Mouse (Mus musculus): ENCODE measurements around the gene Arhgap31.

The Arhgap31 gene

DNA sequence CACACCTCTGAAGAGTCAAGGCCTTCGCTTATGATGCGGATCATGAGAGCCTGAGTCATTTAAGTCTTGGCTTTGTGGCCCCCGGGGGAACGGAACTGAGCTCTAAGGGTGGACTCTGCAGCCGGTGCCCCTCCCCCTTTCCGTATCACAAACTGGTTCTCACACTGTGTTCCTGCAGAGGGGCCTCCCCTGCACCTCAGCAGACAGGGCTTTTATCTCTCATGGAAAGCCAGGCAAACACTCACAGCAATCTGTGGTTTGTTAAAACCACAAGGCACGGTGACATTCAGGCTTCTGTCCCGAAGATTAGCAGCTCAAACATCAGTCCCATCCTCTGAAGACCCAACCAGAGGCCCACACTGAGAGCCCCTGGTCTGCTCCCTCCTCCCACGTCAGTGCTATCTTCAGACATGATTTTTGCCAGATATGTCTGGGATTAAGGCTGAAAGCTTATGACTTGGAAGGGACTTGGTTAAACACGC, 59.6 kb downstream of the Arhgap31 start:
- DNase-seq (ENCODE audit: extremely low read depth, insufficient read length, low spot score): no peak

DNA sequence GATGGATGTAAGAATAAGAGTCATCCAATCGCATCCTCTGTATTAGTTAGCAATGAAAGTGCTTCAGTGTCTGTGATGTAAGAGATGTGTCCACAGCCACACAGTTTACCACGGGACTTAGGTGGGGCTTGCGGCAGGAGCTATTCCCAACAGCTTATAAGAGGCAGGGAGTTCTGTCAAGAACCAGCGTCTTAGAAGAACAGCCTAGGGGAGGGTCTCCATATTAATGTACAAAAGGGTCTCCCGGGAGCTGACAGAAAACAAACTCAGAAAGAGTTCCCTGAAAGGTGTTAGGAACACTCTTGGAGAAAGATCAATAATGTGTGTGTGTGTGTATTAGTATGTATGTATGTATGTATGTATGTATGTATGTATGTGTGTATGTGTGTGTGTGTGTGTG, 60.4 kb downstream of the Arhgap31 start:
- DNase-seq (ENCODE audit: extremely low read depth, insufficient read length, low spot score): no peak

DNA sequence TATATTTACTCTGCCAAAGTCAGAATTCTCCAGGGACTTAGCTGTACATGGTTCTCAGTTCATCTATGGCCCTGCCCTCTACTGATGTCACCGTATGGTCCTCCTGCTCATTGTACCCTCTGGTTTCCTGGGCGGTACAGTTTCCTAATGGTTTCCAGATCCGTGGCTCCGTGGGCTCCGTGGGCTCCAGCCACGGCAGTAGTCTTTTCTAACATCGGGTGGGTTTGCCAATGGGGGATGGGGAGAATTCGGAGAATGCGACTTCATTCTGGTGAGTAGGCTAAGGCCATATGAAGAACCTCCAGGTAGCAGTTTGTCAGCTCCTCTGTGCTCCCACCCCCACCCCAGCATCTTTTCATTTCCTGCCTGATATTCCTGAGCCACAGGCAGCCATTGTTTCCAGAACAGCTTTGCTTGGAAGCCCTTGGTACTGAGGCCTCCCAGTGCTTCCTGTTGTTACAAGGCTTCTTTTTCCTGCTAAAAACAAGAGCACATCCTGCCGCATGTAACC, 61.3 kb downstream of the Arhgap31 start:
- DNase-seq (ENCODE audit: extremely low read depth, insufficient read length, low spot score): no peak

DNA sequence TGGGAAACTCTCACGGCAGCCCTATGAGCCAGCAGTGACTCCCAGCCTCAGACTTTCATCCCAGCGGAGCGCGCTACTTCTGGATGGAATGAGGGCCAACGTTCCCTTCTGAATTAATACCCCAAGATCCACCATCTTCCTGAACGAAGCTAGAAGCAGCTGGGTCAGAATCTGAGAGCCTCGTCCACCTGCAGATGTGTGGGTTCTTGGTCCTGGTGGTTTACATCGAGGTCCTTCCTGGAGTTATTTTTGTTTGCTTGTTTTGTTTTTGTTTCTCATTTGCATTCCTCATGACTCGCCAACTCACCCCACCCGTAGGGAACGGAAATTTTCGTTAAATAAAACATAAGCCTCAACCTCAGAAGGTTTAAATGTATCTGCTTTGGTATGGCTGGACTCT, 61.8 kb downstream of the Arhgap31 start:
- DNase-seq (ENCODE audit: extremely low read depth, insufficient read length, low spot score): no peak

DNA sequence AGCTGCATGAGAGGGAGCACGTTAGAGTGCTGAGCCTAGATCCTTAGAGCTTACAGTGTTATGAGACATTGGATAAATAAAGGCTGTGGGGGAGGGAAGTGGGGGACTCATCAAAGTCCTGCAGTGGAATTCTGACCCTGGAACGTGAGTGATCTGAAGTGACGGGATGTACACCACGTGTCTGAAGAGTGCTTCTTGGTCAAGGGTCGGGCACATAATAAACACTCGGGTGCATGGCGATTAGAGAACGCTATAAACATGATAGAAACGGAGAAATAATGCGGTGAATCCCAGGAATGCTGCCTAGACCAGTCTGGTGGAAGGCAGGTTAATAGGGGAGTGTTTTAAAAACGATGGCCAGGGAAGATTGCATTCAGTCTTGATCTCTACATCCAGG, 63.6 kb downstream of the Arhgap31 start:
- no peak for DNase-seq (ENCODE audit: extremely low read depth, insufficient read length, low spot score)

DNA sequence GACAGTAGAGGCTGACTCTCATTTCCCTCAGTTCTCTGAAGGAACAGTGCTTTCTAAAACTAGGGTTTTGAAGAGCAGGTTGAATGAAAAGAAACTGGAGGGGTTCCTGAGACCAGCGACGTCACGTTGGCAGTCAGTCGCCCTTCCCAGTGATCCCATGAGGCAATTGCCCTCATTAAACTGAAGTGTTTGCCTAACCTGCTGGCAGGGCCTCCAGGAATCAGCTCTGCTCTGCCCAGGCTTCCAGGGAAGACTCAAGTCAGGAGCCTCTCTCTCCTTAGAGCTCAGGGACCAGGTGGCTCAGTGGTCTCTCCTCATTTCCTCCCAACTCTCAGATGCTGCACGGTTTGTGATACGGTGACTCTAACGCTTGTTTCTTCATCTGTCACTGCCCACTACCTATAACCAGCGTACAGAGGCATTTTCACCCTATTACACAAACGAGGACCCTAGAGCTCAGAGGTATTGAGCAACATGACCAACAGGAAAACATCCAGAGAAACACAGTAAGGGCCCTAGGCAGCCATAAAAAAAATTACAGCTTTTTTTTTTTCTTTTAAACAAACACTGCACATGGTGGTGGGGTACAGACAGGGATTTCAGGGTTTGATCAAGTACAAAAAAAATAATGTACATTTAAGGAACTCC, 64.2 kb downstream of the Arhgap31 start:
- DNase-seq (ENCODE audit: extremely low read depth, insufficient read length, low spot score): no peak

DNA sequence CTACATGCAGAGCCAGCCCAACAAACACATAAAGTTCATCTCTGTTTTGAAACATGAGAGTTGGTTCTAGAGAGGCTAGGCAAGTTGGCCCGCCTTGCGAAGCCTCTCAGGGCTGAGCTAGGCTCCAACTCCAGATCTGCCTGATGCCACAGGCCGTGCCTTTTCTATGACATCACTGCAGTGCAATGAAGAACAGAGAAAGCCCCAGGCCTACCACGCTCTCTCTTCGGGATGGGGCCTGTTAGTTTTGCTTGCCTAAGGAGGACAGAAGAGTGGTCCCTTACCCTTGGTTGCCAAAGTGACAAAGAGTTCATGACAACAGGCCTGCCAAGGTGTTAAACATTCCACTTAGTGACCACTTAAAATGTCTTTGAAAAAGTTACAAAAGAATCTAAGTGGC, 64.9 kb downstream of the Arhgap31 start:
- DNase-seq (ENCODE audit: extremely low read depth, insufficient read length, low spot score): no peak

DNA sequence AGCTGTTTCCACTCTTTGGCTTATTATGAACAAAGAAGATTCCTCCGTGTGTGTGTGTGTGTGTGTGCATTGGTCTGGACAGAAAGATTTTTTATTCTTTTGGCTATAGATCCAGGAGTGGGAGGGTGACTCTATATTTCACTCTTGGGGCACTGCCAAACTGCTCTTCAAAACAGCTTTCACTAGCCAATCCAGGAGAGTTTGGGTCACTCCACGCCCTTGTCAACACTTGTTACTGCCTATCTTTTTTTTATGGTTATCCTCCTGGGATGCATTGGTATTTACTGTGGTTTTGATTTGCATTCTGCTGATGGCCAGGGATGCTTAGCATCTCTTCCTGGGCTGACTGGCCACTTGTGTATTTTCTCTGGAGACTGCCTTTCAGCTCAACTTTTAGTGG, 68.6 kb downstream of the Arhgap31 start:
- DNase-seq (ENCODE audit: extremely low read depth, insufficient read length, low spot score): no peak

DNA sequence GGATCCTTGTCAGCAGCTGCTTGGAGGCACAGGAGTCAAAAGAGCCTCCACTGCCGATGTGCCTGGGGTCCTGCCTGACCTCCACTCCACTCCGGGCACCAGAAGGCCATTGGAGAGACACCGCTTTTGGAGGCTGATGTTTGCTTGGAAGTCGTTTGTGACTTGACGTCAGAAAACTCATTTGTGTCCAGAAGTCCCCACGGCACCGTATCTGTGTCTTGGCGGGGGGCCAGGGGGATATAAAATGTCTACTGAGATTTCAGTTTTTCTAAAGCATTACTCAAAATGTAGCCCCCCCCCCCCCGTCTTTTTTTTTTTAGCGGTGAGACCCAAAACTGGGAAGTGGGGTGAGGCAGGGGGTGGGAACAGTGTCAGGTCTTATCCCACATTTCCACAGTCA, 76.0 kb downstream of the Arhgap31 start:
- DNase-seq (ENCODE audit: extremely low read depth, insufficient read length, low spot score): no peak

DNA sequence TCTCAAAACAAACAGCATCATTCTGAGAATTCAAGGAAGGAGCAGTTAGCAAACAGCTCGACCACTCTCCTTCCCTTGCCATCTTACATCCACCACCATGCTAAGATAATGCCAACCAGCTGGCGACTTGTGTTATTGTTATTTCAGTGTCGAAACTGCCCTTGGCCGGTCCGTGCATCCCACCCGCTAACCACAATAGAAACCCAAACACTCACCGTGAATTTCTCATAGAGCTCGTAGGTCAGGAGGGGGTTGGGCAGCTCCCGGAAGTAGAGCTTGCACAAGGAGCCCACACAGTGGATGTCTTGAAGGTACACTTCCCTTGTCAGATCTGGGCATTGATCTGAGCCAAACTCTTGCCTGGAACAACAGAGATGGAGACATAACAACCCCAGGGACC, 76.4 kb downstream of the Arhgap31 start:
- DNase-seq (ENCODE audit: extremely low read depth, insufficient read length, low spot score): no peak

DNA sequence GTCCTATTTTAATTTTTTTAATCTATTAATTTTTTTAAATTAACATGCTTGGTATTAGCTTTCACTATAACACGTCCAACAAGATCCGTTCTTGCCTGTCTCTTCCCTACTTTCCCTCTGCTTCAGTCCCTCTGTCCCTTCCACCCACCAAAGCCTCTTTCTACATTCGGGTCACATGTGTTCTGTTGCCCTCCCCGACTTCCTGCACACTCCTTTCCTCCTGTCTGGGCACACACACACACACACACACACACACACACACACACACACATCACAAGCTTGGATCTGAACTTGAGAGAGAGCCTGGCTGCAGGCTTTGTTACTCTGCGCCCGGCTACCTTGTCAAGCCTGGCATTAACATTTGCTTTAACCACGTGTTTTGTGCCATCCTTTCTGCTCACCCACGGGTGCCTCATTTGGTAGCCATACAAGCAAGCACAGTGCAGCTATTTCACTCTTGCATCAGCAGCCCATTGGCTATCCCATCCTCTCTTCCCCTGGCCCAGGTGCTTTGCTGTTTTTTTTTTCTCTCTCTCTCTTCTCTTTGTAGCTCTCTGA, 77.2 kb downstream of the Arhgap31 start:
- no peak for DNase-seq (ENCODE audit: extremely low read depth, insufficient read length, low spot score)

DNA sequence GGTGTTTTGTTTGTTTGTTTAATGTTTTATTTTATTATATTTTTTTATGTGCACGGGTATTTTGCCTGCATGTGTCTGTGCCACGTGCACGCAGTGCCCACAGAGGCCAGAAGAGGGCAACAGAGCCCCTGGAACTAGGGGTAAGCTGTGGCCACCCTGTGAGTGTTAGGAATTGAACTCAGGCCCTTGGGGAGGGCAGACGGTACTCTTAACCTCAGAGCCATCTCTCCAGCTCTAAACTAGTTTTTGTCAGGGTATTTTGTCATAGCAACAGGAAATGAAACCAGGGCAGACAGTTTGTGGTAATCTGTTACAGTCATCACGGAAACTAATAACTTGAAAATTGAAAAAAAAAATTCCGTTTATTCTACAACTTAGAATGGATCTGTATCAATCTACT, 80.9 kb downstream of the Arhgap31 start:
- no peak for DNase-seq (ENCODE audit: extremely low read depth, insufficient read length, low spot score)

DNA sequence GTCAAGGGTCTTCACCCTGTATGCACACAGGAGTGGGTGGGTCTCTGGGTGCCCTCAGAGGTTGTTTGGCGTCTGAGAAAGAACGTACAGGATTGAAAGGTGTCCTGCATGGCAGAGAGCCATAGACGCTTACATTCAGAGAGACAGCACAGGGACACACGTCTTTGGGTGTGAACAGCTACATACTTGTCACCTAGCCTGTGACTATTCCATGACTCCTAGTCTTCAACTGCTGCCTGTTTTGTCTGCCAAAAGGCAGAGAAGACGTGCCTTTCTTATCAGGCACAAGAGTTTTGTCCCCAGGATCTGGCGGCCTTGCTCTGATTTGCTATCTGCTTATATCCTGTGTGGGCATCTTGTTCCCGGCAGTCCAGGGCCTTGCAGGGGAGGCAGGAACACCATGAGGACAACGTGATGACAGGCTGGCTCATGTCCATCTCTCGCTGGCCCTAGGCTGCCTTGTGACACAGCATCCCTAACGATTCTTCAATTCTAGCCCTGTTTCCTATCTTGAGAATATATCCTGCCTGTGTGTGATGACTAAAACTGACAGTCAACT, 87.2 kb downstream of the Arhgap31 start:
- DNase-seq (ENCODE audit: extremely low read depth, insufficient read length, low spot score): no peak

DNA sequence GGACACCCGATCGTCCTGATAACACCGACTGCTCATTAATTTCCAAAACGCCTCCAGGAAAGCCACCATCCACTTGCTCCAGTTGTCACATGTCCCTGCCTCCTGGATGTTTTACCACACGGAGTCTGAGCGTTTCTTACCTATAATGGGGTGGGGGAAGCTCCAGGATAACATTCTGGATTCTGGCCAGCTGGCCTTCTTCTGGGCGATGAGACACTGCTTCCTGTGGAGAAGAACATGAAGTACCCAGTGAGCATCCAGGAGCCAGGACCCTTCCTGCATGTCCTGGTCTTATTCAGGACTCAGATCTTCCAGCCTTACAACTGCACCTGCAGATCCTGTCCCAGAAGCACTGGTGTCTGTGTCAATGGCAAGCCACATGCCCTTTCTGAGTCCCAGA, 87.7 kb downstream of the Arhgap31 start:
- DNase-seq (ENCODE audit: extremely low read depth, insufficient read length, low spot score): no peak

DNA sequence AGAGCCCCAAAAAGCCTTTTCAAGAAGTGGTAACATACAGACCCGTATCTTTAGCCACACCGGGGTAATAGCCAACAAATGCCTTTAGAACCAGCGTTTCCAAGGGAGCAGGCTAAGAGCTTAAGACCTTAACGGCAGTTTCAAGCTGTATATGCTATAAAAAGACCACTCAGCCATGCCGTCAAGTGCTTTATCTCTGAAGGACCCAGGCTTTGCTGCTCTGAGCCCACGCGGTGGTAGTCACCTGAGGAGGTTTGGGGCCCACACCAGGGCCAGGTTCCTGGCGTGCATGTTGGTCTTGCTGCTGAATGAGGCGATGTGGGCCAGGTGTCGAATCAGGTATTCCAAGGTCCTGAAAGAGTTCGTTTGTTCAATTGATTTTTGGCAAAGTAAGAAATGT, 88.8 kb downstream of the Arhgap31 start:
- DNase-seq (ENCODE audit: extremely low read depth, insufficient read length, low spot score): no peak

DNA sequence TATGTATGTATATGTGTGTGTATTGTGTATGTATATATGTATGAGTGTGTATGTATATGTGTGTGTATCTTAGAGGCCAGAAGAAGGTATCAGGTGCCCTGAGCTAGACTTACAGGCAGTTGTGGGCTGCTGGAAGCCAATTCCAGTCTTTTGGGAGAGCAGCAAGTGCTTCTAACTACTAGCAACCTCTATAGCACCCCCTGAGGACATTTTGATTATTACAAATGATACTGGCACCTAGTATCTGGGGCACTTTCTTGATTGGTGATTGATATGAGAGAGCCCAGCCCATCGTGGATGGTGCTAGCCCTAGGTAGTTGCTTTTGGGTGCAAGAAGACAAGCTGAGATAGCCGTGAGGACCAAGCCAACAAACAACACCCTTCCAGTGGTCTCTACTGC, 90.8 kb downstream of the Arhgap31 start:
- DNase-seq (ENCODE audit: extremely low read depth, insufficient read length, low spot score): no peak

DNA sequence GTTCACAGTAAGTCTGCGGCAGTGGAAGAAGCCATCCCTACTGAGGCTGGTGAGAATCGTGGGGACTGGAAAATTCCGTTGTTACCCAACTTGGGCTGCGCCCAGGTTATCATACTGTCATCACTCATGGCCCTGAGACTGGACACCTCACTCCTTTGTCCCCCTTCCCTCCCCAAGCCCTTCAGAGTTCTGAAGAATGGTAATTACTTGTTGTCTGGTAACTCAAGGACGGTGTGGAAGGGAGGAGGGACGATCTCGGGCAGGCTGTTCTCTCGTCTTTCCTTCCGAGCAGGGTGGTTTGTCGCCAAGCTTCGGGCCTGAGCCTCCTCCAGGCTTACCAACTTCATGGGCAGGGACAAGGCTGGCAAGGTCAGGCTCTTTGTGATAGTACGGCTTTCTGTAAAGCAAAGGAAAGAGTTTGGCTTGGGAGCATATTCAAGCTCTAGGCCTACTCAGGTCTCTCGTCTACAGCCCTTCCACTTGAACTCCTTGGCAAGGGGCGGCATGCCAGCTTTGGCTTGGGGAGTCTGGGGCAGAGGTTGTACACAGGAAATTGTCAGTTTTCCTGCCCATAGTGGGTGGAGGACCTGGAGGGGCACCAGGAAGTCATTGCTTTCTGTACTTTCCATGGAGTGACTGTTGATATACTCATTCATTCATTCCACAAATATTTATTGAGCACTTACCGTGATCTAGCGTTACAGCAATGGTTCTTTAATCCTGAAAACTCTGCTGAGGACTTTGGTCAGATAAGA, 92.2 kb downstream of the Arhgap31 start:
- no peak for DNase-seq (ENCODE audit: extremely low read depth, insufficient read length, low spot score)

DNA sequence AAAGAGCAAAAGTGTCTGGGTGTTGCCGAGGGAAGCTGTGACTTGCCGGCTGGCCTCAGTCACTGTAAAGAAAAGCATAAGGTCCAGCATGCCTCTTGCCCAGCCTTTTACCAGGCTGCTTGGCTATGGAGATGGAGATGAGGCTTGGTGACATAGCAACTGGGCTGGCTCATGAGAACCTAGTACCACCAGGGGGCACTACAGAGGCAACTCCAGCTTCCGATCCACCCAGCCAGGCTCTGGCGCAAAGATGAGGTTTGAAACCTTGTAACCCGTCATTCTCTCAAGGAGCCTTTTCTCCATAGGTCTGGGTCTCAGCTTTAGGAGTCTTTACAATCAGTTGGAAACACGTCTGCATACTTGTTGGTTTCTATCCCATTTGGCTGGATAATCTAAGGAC, 94.0 kb downstream of the Arhgap31 start:
- DNase-seq (ENCODE audit: extremely low read depth, insufficient read length, low spot score): no peak

DNA sequence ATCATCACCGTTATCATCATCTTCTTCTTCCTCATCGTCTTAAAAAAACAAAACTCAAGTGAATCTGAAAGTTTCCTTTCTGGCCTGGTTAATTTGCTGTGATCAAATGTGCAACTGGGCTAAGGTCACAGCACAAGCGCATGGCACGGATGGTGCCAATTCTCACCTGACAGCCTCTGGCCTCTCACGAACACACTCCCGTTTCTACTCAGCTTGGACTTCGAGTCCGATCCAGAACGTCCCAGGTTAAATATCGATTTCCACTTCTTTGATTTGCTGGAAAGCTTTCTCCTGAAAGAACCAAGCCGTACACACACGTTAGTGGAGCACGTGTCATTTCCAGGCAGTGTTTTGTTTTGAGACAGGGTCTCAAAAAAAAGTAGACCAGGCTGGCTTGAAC, 95.1 kb downstream of the Arhgap31 start:
- no peak for DNase-seq (ENCODE audit: extremely low read depth, insufficient read length, low spot score)

DNA sequence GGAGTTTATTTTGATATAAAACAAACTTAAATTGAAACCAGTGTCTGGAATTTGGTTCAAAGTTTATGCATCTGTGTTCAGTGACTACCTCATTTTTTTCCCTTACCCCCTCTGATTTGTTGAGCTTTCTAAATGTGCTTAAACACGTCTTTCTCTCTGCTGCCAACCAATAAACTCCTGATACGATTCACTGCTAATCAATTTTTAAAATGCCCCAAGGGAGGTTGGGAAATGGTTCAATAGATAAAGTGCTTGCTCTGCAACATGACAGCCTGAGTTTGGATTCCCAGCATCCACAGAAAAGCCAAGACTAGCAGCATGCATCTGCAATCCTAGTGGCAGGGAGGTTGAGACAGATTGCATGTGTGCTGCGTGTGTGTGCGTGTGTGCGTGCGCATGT, 99.4 kb downstream of the Arhgap31 start:
- no peak for DNase-seq (ENCODE audit: extremely low read depth, insufficient read length, low spot score)

DNA sequence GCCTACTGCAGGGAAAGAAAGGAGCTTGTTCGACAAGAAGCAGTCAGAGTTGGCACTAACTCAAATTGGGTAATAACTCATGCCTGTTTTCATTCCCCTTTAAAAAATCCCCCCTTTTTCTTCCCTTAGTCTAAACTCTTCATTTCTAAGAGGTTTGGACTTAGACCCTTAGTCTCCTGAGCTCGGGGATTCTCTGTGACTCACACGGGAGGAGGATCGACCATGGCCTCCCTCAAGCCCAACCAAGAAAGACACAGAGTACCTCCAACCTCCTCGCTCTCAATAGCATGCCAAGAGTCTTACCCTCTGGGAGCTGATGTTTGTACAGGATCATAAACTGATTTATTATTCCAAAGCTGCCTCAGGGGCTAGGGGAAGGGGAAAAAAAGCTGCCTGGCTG, 100.4 kb downstream of the Arhgap31 start:
- no peak for DNase-seq (ENCODE audit: extremely low read depth, insufficient read length, low spot score)

DNA sequence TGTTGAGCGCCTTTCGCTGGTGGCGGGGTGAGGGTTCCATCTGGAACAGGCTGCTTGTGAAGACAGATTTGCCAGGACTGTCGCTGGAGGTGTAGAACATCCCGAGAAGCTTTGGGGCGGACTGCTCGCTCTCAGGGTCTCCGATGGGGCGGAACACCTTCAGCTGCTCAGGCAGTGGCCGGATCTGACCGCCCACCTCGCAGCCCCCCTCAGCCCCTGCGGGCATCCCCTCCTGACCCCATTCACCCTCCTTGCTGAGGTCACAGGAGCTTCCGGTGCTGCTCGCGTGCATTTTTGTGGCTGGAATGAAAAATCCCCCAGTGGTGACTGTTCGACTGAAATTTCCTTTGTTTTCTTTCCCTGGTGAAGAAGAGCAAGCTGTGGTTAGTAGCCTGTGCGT, 104.0 kb downstream of the Arhgap31 start:
- no peak for DNase-seq (ENCODE audit: extremely low read depth, insufficient read length, low spot score)

Measured in 3134 (cell line).